Mouse (Mus musculus) myocyte (in vitro differentiated cells): Measurements from ENCODE around the gene Pgm3. TPM values are rescaled to one million over a fixed set of nuclear protein-coding genes. Genes with fewer than 3 reads are reported as not detected.

Source experiments
- H3K27me3 ChIP-seq: one replicate; pipeline ENCODE4 v1.6.1; 2011; ENCODE audit not compliant: control insufficient read depth, insufficient read depth, insufficient read length
- H3K36me3 ChIP-seq: one replicate; pipeline ENCODE4 v1.6.1; 2011; ENCODE audit not compliant: control insufficient read depth, insufficient read depth
- H3K4me2 ChIP-seq: one replicate; pipeline ENCODE4 v1.6.1; 2011; ENCODE audit warnings: low read depth, control low read depth
- H3K4me3 ChIP-seq: one replicate; pipeline ENCODE4 v1.5.1; 2011; ENCODE audit warnings: mild to moderate bottlenecking, control low read depth, moderate library complexity
- H3K79me2 ChIP-seq: one replicate; pipeline ENCODE4 v1.6.1; 2011; ENCODE audit not compliant: control insufficient read depth, insufficient read depth
- H3ac ChIP-seq: one replicate; pipeline ENCODE4 v1.6.1; 2011; ENCODE audit not compliant: control insufficient read depth, insufficient read length
- CEBPB ChIP-seq: IDR thresholded peaks from 2 replicates; pipeline ENCODE4 v1.6.1; 2011; ENCODE audit warnings: mild to moderate bottlenecking, moderate library complexity; ENCODE audit not compliant: poor library complexity, insufficient read depth, severe bottlenecking
- E2F4 ChIP-seq: IDR thresholded peaks from one replicate; pipeline ENCODE4 v1.6.1; 2011; ENCODE audit warnings: mild to moderate bottlenecking, control low read depth, moderate library complexity; ENCODE audit not compliant: insufficient read depth
- MAX ChIP-seq: IDR thresholded peaks from one replicate; pipeline ENCODE4 v1.6.1; 2011; ENCODE audit warnings: low read depth, mild to moderate bottlenecking, control low read depth
- MYOD1 ChIP-seq, 3 experiments: IDR thresholded peaks; one replicate each; pipeline ENCODE4 v1.6.1; 2011; ENCODE audit warnings: control low read depth in 2 of 3, low read depth in 2 of 3, mild to moderate bottlenecking in 2 of 3, moderate library complexity in 1 of 3; ENCODE audit not compliant: insufficient read length in 2 of 3, control insufficient read depth in 1 of 3
- MYOG ChIP-seq, 3 experiments: IDR thresholded peaks; one replicate each; pipeline ENCODE4 v1.6.1; 2011; ENCODE audit warnings: control low read depth in 2 of 3, low read depth in 2 of 3, mild to moderate bottlenecking in 2 of 3; ENCODE audit not compliant: insufficient read length in 2 of 3, control insufficient read depth in 1 of 3, insufficient read depth in 1 of 3
- POLR2A ChIP-seq: IDR thresholded peaks from one replicate; pipeline ENCODE4 v1.6.1; 2011; ENCODE audit warnings: low read depth, mild to moderate bottlenecking, control low read depth, moderate library complexity; ENCODE audit not compliant: insufficient read length
- POLR2AphosphoS2 ChIP-seq: IDR thresholded peaks from one replicate; pipeline ENCODE4 v1.6.1; 2011; ENCODE audit warnings: low read depth, control low read depth; ENCODE audit not compliant: insufficient read length
- REST ChIP-seq: IDR thresholded peaks from one replicate; pipeline ENCODE4 v1.6.1; 2011; ENCODE audit warnings: mild to moderate bottlenecking, control low read depth, moderate library complexity; ENCODE audit not compliant: insufficient read depth, insufficient read length
- SRF ChIP-seq: IDR thresholded peaks from one replicate; pipeline ENCODE4 v1.6.1; 2011; ENCODE audit warnings: low read depth; ENCODE audit not compliant: control insufficient read depth, insufficient read length
- TCF12 ChIP-seq: IDR thresholded peaks from one replicate; pipeline ENCODE4 v1.6.1; 2011; ENCODE audit warnings: mild to moderate bottlenecking, control low read depth; ENCODE audit not compliant: poor library complexity, insufficient read depth, severe bottlenecking
- TCF3 ChIP-seq: IDR thresholded peaks from one replicate; pipeline ENCODE4 v1.6.1; 2011; ENCODE audit warnings: low read depth, control low read depth; ENCODE audit not compliant: insufficient read length
- USF1 ChIP-seq: IDR thresholded peaks from one replicate; pipeline ENCODE4 v1.6.1; 2011; ENCODE audit warnings: low read depth, mild to moderate bottlenecking, control low read depth, moderate library complexity
- polyA plus RNA-seq: library from polyadenylated mRNA; unstranded; fragments of >200 nt; fragmentation: generic; extraction: Trizol; gene quantifications from one replicate; pipeline ENCODE4 v1.2.1, GENCODE M21; 2012; ENCODE audit warnings: missing spikeins

Gene Pgm3
- polyA plus RNA-seq: 8.5 TPM

GRCm38 (mm10) chr9:86571540-86572135 is at the start of gene Pgm3, which contains the start of gene Rwdd2a:
Gene Pgm3, minus strand, starts transcription at chr9:86571842.
Gene Rwdd2a, plus strand, starts transcription at chr9:86571991.
- no peak for TF ChIP-seq REST
- TF ChIP-seq POLR2A: peak; percentile 99
- peak in 1 of 3 experiments; percentile 2 for TF ChIP-seq MYOD1 (IDR thresholded peaks at IDR 0.05; ENCODE audit: control insufficient read depth in 1 of 3, insufficient read length in 2 of 3, low read depth in 2 of 3)
- TF ChIP-seq TCF12: no peak
- peak; percentile 95 for TF ChIP-seq POLR2AphosphoS2
- no peak for TF ChIP-seq MAX
- TF ChIP-seq E2F4: no peak
- H3ac ChIP-seq: peak within 1 kb of the TSS; percentile 63
- peak within 1 kb of the TSS; percentile 85 for H3K4me2 ChIP-seq
- H3K79me2 ChIP-seq: peaks cover 9% of the 10 kb centered on the region
- H3K4me3 ChIP-seq: peak within 1 kb of the TSS; percentile 59
- no peaks in the 10 kb centered on the region for H3K27me3 ChIP-seq
- H3K36me3 ChIP-seq: no peaks in the 10 kb centered on the region

GRCm38 (mm10) chr9:86619341-86620139 is 47.9 kb upstream of the Pgm3 start:
- Histone ChIP-seq H3ac (no peak overlapping the region), H3K4me3 (no peak overlapping the region), H3K79me2 (no peaks in the 10 kb centered on the region)

GRCm38 (mm10) chr9:86617837-86618492 is 46.3 kb upstream of the Pgm3 start:
- Histone ChIP-seq H3K4me2 (no peak overlapping the region), H3K27me3 (no peaks in the 10 kb centered on the region), H3ac (no peak overlapping the region), H3K4me3 (no peak overlapping the region), H3K36me3 (no peaks in the 10 kb centered on the region), H3K79me2 (no peaks in the 10 kb centered on the region)
- no peak for TF ChIP-seq SRF
- TF ChIP-seq USF1: no peak
- no peak for TF ChIP-seq MYOG (IDR thresholded peaks at IDR 0.05; ENCODE audit: control insufficient read depth in 1 of 3, insufficient read depth in 1 of 3, insufficient read length in 2 of 3, low read depth in 2 of 3)
- TF ChIP-seq E2F4: no peak
- TF ChIP-seq TCF3: no peak
- TF ChIP-seq REST: no peak
- TF ChIP-seq POLR2AphosphoS2: no peak
- no peak for TF ChIP-seq POLR2A
- no peak for TF ChIP-seq MAX

More at GRCm38 (mm10) chr9:86619341-86620139, 47.9 kb upstream of the Pgm3 start:
- H3K27me3 ChIP-seq: no peaks in the 10 kb centered on the region
- TF ChIP-seq TCF3 (no peak), CEBPB (no peak)
- H3K36me3 ChIP-seq: no peaks in the 10 kb centered on the region
- H3K4me2 ChIP-seq: no peak overlapping the region

- Histone ChIP-seq H3K36me3 (no peaks in the 10 kb centered on the region), H3K4me2 (no peak overlapping the region), H3K79me2 (no peaks in the 10 kb centered on the region), H3K27me3 (no peaks in the 10 kb centered on the region), H3ac (no peak overlapping the region), H3K4me3 (no peak overlapping the region)
- no peak for TF ChIP-seq POLR2A
- no peak for TF ChIP-seq CEBPB
Measured at GRCm38 (mm10) chr9:86615765-86616164, 44.1 kb upstream of the Pgm3 start.

GRCm38 (mm10) chr9:86612091-86612490 is 40.4 kb upstream of the Pgm3 start:
- Histone ChIP-seq H3K36me3 (no peaks in the 10 kb centered on the region), H3K27me3 (no peaks in the 10 kb centered on the region), H3ac (no peak overlapping the region), H3K4me2 (no peak overlapping the region), H3K4me3 (no peak overlapping the region), H3K79me2 (no peaks in the 10 kb centered on the region)
- no peak for TF ChIP-seq REST
- TF ChIP-seq MYOD1 (IDR thresholded peaks at IDR 0.05; ENCODE audit: control insufficient read depth in 1 of 3, insufficient read length in 2 of 3, low read depth in 2 of 3): no peak
- no peak for TF ChIP-seq TCF3
- no peak for TF ChIP-seq MAX
- TF ChIP-seq TCF12: no peak
- no peak for TF ChIP-seq POLR2A
- no peak for TF ChIP-seq POLR2AphosphoS2
- TF ChIP-seq CEBPB: no peak
- no peak for TF ChIP-seq MYOG (IDR thresholded peaks at IDR 0.05; ENCODE audit: control insufficient read depth in 1 of 3, insufficient read depth in 1 of 3, insufficient read length in 2 of 3, low read depth in 2 of 3)
- no peak for TF ChIP-seq USF1
- no peak for TF ChIP-seq SRF
